Mouse (Mus musculus) intestine, embryonic 16.5 days (tissue): ENCODE results near the gene Bst1. TPM values are rescaled to one million over a fixed set of nuclear protein-coding genes. Genes with fewer than 3 reads are reported as not detected.

Experiments
- polyA plus RNA-seq: library from polyadenylated mRNA; unstranded; fragments of >200 nt; fragmentation: Nextera tagmentation; extraction: Ambion mirVana; gene quantifications from 2 replicates; pipeline ENCODE4 v1.2.1, GENCODE M21; 2015

The Bst1 gene
- polyA plus RNA-seq, 1 experiment from 2014 or later: 1.1 TPM

Other genes with a start within 250 kb of the Bst1 start
- gene Cc2d2a, start 156.5 kb upstream of the Bst1 start, polyA plus RNA-seq: 8.1 and 8.7 TPM in 2 replicates
- 57.1 and 59.9 TPM in 2 replicates for gene Fbxl5, start 2.8 kb downstream of the Bst1 start, polyA plus RNA-seq
- gene Cd38, start 49.7 kb downstream of the Bst1 start, polyA plus RNA-seq: 12.6 and 14.4 TPM in 2 replicates
- not detected in 2 replicates for gene Gm7879, start 94.3 kb downstream of the Bst1 start, polyA plus RNA-seq
- gene Fgfbp1, start 162.9 kb downstream of the Bst1 start, polyA plus RNA-seq: 135 and 144 TPM in 2 replicates